Mouse (Mus musculus) kidney, adult 11 months (tissue): ENCODE measurements around the gene Polr3b.

Experiments
- DNase-seq: peaks from one replicate; pipeline ENCODE4 v3.0.0; 2022

Gene Polr3b

DNA sequence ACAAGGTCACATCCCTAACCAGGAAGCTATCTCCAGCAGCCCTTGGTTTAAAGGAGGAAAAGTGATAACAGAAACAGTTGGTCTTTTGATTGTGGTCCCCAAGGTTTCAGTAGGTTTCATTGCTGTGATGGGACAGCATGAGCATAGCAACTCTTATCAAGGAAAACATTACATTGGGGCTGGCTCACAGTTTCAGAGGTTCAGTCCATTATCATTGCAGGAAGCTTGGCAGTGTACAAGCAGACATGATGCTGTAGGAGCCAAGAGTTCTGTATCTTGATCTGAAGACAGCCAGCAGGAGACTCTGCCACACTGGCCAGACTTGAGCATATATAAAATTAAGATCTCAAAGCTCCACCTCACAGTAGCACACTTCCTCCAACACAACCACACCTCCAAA, 53.6 kb downstream of the Polr3b start:
- DNase-seq, result no peak

DNA sequence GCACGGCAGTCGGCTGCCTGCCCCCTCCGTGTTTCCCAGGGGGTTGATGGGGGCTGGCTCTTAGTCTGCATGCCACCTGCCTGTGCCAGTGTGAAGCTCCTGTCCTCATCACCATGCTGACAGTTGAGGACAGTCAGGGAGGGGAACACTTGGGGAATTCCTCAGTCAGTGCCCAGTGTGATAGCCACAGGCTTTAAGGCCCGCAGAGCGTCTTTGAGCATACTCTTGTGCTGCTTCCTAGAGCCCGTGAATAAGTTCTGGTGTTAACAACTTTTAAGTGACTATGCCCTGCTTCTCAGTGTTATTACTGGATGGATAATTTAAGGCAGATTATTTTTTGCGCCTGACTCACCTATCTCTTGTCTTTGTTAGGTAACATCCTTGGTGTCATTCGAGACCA, 54.4 kb downstream of the Polr3b start:
- DNase-seq, result no peak

DNA sequence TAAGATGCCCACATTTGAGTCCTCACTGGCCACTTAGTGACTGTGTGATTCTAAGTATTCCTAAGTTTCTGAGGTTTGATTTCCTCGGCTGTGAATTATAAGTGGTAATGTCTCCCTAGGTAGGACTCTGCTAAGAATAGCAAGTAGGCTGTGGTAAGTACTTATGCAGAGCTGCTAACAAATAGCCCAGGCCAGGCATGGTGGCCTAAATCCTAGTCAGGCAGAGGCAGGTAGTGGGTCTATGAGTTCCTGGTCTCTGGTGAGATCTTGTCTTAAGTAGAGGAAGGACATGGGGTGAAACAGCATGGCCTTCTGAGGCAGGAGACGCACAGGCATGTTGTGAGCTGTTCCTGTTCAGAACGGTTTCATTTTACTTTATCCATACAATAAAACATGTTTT, 55.8 kb downstream of the Polr3b start:
- no peak for DNase-seq

DNA sequence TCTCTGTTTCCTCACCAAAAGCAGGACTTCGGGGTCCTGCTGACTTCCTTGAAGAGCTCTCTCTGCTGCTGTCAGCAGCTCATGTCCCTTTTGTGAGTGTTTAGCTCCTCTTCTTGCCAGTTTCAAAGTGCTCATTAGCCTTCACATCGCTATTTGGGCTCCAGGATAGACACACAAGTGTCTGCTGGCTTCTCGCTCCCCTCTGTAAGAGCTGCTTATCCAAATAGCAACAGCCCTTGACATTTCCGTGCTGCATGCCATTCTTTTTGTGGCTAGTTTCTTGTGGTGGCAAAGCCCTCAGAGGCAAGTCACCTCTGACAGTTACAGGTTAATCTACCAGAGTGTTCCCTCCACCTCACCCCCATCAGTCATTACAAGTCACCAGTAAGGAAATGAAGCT, 56.3 kb downstream of the Polr3b start:
- DNase-seq, result no peak

DNA sequence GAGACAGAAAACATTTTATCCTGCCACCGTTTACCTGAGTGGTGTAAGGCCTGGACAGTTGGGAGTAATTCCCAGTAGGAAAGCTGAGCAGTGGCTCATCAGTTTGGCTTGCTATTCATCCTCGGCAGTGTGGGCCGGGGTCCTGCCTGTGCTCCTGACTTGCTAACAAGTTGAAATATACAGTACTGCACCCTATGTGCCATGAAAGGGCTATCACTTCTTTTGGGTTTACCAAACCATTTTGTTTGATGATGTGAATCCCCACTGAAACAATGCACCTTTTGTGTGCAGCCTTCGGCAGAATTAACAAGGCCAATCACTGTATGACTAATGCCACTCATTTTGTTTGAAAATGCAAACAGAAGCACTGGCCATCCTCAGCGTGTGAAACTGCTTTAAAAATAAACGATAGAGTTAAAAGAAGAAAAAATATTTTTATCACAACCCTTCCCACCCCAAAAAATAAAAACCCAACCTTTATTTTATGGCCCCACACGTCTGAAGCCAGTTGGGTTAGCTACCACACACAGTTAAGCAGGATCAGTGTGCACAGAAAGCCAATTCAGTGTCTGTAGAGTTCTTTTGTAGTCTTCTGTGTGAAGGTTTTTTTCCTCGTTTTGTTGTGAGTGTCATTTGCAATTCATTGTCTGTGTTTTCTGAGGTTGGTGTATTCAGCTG, 63.5 kb downstream of the Polr3b start:
- DNase-seq, result no peak

DNA sequence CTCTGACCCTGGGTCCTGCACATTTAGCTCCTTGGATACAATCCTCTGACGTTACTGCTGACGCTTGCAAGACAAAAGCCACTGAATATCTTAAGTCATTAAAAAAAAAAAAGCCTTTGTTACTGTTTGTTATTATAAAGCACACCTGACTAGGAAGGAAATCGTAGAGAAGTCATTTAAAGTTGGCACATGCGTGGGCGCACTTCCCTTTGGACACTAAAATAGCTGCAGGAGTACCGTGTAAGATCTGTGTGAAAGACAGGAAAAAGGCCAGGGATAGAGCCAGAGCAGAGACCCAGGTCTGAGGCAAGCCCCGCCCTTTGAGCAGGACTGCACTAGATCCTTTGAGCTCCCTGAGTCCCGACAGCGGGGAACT, 64.0 kb downstream of the Polr3b start:
- DNase-seq, result peak; percentile 13

DNA sequence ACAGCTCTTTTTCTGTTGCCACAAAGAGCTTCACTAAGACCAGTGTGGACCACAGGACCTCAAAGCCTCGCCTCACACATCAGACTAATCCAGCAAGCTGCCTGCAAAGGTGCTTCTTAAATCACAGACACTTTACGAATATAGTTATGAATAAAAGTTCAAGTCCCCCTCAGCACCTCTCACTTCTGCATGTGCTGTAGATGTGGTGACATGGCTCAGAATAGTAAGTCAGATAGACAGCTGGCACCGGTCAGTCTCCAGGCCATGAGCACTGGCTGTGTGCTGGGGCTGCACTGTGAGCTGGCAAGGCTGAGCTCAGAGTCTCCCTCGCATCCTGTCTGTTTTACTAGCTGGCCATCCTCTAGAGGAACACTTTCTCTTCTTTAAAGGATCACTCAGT, 64.6 kb downstream of the Polr3b start:
- no peak for DNase-seq

DNA sequence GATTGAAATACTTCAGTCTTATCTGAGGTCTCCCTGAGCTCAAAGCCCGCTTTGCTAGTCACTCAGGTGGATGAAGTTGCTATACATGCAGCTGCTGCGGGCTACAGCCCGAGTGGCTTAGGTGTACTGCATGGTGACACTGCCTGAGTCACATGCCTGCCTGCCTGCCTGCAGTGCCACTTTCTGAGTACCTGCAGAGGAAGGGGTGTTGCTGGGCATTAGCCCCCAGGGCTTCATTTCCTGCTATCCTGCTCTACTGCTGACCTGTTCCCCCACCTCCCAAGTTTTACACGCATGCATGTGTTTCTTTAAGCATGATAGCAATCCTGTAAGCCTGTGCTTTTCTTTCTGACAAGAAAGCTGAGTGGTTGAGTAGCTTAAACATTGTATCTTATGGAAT, 65.6 kb downstream of the Polr3b start:
- DNase-seq, result no peak

DNA sequence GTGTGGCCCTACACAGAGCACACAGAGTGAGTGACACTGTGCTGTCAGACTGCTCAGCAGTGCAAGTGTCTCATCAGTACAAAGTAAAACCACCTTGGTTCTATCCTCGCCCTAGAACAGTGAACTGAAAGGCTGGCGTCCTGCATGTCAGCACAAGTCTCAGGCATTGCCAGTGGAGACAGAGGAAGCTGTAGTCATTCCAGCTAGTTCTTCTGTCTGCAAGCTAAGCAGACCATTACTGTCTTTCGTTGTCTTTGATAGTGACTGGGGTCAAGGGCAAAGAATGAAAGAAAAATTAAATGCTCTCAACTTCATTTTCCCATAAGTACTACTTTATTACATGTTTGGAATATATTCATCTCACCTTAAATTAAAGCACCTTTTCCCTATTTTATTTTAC, 67.8 kb downstream of the Polr3b start:
- DNase-seq, result no peak

DNA sequence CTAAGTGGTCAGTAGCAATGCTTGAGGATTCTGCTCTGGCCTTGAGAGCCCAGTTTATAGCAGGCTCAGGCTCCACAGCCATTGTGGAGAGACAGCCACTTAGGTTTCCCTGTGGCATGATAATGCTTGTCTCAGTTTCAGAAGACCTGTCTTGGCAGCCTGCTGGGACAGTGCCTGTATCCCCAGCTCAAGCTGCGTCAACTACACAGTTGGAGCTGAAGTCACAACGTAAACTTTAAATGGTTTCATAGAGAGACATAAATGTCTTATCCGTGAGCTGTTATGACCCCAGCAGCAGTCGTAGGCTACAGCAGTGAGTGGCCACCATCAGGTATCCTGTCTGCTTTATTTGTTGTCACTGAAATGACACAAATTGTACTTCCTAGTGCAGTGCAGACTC, 68.7 kb downstream of the Polr3b start:
- DNase-seq, result no peak

DNA sequence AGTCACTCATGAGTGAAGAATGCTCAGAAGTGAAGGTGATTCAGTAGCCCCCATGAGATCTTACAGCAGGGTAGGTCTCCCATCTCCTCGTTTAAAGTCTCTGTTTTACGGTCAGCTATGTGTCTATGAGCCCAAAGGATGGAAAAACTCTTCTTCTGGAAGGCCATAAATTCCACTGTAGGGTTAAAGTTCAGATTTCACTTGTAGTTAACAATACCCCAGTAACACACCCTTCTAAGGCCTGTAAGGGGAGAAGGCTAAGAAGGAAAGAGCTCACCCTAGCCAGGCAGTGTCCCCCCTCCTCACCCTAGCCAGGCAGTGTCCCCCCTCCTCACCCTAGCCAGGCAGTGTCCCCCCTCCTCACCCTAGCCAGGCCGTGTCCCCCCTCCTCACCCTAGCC, 69.6 kb downstream of the Polr3b start:
- no peak for DNase-seq

DNA sequence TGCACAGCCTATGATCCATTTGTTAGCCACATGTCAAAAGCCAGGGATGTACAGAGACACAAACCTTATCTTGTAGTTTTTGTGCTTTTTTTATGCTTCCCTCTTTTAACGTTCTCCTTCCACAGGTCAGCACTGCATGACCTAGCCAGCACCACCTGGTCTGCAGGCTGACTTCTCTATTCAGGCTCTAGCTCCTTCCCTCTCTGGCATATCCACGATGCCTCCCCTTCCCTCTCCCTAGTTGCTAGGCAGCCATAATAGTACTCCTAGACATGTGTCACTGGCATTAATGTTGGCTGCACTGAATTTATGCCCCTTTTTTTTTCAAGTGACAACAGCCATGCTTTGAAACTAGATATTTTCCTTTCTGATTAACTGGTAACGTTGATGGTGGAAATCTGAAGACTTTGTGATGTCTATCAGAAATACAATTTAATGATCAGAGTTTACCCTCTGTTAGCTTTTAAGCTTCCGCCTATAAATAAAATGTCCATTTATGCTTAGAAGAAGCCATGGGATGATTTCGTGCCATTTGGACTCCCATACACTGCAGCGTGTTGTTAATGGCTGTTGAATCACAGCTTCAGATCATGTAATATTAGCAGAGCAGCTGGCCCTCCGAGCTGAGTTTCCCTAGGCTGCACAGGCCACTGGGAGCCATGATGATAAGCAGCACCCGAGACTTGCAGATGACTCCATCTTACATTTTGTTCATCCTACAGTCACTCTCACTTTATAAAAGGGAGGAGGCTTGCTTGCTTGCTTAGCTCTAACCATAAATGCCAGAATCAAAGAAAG, 71.9 kb downstream of the Polr3b start:
- no peak for DNase-seq

DNA sequence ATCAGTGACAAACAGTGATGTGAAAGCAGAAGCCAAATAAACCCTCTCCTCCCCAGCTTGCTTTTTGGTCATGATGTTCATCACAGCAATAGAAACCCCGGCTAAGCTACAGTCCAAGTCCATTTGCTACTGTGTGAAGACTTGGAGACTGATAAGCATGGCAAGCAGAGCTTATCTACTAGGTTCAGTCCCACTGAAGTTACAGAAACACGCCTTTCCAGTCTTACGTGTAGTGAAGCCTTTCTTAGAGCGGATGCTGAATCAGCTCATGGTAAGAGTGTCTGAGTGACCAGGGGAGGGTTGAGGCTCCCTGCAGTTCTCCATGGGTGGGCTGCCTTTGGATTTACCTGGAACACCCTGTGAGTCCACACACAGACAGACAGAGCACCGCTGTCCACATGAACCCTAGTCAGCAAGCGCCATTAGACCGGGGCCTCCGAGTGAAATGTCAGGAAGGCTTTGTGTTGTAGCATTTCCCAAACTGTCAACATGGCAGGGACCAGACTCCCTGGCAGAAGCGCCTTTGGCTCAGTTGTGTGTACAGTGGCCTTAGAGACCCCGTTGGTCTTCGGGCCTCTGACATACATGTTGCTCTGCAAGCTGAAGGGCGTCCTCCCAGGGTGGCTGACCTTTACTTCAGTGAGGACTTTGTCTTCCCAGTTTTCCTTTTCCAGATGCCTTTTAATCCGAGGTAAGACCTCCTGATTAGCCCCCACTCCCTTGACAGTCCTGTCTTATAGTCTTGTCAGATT, 78.3 kb downstream of the Polr3b start:
- DNase-seq, result no peak

DNA sequence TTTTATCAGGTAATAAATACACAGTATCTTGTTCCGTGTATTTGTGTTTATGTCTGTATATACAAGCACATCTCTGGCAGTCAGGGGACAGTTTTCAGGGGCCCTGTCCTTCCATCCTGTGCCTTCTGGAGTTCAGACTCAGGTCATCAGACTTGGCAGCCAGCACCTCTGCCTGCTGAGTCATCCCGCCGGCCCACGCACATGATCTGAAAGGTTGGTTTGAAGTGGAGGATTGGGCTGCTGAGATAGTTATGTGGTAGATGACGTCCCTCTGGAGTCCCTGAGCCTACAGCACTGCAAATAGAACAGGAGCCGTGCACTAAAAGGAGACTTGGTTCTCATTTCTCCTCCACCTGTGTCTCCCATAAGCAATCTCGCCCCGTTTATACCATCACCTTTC, 79.0 kb downstream of the Polr3b start:
- DNase-seq, result peak; percentile 32

DNA sequence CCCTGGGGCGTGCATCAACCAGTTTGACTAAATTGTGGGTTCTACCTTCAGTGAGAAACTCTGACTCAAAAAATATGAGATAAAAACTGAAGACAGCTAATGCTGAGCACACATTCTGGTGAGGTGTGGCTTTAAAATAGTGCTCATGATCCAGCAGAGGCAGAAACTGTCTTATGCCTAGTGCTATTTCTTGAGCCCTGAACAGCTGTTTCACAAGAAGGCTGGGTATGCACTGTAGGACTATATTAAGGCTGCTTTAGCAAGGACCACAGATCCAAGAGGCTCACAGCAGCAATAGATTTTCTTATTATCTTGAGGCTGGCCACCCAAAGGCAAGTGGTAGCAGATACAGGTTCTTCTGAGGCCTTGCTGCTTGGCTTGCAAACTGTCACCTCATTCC, 80.0 kb downstream of the Polr3b start:
- no peak for DNase-seq

DNA sequence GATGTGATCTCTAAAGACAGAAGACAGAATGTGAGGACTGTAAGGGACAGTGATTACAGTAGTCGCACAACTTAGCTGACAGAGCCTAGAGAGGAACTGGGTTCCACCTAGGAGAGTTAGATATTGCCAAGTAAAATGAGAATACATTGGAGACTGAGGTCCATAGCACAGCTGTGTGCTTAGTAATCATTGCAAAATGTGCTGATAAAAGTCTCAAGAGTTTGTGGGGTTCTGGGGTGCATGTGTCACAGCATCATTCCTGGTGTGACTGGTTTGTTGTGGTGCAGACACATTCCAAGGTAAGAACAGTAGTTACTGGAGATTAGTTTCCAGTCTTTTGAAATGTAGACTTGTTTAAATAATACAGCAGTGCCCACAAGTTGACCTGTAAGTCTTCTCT, 82.5 kb downstream of the Polr3b start:
- no peak for DNase-seq

DNA sequence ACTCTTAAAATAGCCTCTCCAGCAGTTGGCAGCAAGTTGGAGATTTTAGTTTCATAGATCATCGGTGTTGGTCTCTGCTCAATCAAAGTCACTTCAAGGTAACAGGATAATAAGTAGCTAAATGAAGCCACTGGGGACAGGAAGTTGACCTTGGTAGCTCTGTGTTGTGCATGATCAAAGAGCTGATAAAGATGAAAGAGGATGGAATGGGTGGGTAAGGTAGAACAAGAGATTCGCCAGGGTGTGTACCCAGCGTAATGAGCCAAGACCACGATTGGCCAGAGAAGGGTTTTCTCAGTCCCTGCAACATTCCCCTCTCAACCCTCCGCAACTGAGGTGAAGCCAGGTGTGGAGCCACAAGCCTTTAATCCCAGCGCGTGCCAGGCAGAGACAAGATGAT, 83.1 kb downstream of the Polr3b start:
- DNase-seq, result no peak

DNA sequence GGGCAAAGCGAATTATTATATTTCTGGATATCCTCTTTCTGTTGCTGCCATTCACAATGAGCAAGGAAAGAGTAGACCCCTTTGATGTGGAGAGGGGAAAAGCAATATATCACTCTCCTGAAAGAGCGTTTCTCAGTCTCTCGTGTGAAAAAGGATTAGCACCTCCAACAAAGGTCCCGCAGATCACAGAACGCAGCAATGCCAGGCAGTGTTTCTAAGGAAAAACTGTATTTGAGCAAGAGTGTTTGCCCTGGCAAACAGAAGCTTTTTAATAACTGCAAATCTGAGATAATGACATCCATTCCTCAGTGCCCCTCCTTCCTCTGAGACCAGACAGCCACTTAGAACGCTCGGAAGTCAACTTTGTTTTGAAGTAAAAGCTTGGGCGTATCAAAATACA, 84.5 kb downstream of the Polr3b start:
- no peak for DNase-seq

DNA sequence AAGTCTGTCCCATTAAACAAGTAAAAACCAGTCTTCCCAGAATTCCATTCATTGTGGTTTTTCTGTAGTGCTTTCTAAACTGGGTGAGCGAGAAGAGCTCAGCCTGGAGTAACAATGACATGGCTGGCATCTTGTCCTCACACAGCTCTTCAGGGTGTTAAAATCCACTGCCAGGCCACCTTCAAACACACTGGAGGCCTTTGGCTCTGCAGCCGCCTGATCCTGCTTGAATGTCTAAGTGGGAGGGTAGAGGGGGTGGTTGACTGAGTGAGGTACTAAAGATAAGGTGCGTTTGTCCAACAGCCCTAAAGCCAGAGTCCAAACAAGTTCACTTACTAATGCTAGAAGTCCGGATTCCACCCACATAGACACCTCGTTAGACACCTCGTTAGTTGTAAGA, 85.1 kb downstream of the Polr3b start:
- no peak for DNase-seq

DNA sequence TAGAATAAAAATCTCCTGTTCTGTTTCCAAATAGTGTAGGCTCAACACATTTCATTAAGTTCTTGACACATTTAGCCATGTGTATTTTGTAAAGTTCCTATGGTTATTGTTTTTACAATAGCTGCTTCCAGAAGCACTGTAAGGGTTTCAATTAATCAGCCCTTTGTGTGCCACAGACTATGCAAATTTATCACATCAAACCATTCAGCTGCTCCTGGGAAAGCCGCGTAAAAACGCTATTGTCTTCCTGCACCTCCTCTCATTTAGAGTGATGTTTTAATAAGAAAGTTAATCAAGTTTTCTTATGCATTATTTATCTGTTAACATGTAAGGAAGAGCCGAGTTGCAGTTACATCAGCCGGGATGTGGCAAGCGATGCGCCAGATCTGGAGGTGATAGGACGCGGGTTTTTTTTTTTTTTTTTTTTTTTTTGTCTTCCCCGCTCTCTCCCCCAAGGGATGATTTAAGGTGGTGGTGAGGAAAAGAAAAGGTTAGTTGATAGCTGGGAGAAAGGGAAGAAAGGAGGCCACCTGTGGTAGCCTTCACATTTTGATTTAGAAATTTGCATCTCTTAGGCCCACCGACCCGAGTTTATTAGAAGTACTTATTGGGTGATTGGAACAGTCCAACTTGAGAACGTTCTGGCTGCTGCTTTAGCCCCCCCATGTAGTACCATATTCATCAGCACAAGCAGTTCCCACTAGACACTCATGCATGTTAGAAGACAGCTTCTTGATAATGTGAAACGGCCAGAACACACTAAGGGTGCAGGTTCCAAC, 85.8 kb downstream of the Polr3b start:
- DNase-seq, result no peak

DNA sequence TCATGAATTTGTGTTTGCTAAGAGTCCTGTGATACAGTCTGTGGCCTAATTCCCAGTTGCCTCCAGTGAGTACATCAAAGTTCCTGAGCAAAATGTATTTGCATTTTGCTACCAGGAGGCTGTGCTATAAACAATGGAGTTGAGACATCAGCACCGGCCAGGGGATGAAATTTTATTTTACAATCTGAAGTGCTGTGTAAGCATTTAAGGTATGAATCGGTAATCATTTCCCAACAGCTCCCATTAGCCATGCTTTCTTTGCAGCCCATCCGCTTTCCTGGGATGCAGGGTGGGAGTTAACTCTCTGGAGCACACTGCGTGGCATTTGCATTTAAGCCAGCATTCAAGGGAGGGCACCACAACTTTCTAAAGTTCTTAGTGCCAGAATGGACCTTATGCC, 88.1 kb downstream of the Polr3b start:
- no peak for DNase-seq

DNA sequence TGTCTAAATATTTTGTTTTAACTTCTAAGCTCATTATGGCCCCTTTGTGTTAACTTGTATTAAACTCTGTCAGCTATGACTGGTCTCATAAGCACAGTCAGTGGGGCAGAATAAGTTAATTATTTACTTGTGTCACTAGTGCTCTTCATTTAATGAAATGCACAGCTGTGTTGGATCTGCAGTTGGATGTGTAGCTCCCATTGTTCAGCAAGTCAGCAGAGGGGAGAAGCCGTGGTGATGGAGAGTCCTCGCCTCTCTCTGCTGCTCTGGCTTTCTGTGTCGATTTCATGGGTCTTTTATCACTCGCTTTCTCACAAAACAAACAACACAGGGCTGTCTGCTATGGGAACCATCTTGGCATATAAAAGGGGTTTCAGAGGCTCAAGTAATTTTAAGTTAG, 88.7 kb downstream of the Polr3b start:
- no peak for DNase-seq

DNA sequence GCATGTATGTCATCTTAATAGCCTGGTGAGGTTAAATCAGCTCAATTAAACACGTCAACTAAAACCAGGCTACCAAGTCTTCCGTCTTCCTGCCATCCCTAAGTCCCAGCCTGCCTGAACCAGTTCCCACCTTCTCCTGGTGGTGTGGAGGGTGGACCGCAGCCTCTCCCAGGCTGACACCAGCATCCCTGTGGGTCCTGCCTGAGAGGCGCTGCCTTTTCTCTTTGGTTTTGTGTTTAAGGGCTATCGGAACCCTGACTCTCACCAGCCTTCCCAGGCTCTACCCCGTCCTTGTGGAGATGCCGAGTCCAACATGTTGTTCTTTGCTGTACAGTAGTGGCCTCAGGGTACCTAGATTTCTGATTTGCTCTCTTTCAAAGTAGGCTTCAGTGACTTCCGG, 89.4 kb downstream of the Polr3b start:
- DNase-seq, result no peak
